Mouse (Mus musculus): Measurements from ENCODE around the gene Gm2663. TPM values are rescaled to one million over a fixed set of nuclear protein-coding genes. Genes with fewer than 3 reads are reported as not detected.
"Not testable (repeated sequence)": the region's sequence is repeated elsewhere in the genome, so short reads cannot be mapped to it uniquely, and the experiment has no call there.

The Gm2663 gene
- not detected in 2 replicates for polyA plus RNA-seq (2012; ENCODE audit: insufficient read depth, insufficient read length, low replicate concordance, missing spikeins)

GRCm38 (mm10) chr6:40999379-40999778 is at the start of gene Gm2663:
TSS of gene Gm2663 (minus strand) at chr6:40999479.
- H3K27ac ChIP-seq (ENCODE audit: insufficient read depth, low read depth, low read length); H3K4me3 ChIP-seq (ENCODE audit: insufficient read depth, low read depth, low read length); H3K4me1 ChIP-seq (ENCODE audit: control insufficient read depth, insufficient read depth, low read length): not testable (repeated sequence)

GRCm38 (mm10) chr6:41048602-41049001 is 49.3 kb upstream of the Gm2663 start:
- Histone ChIP-seq H3K27ac (ENCODE audit: insufficient read depth, low read depth, low read length) (no peak overlapping the region), H3K4me3 (ENCODE audit: insufficient read depth, low read depth, low read length) (no peak overlapping the region), H3K4me1 (ENCODE audit: control insufficient read depth, insufficient read depth, low read length) (no peaks in the 10 kb centered on the region)
- TF ChIP-seq CTCF (IDR thresholded peaks at IDR 0.05; ENCODE audit: insufficient read depth, low read depth, low read length), result no peak
- no peak for TF ChIP-seq POLR2A (IDR thresholded peaks at IDR 0.05; ENCODE audit: insufficient read depth, low read depth, low read length)
- WGBS, result 78% methylated on average over 1 of the region's 1 CpGs

GRCm38 (mm10) chr6:41047961-41048360 is 48.7 kb upstream of the Gm2663 start:
- H3K4me1 ChIP-seq (ENCODE audit: control insufficient read depth, insufficient read depth, low read length), result no peaks in the 10 kb centered on the region
- H3K4me3 ChIP-seq (ENCODE audit: insufficient read depth, low read depth, low read length), result no peak overlapping the region
- H3K27ac ChIP-seq (ENCODE audit: insufficient read depth, low read depth, low read length), result no peak overlapping the region
- no peak for TF ChIP-seq CTCF (IDR thresholded peaks at IDR 0.05; ENCODE audit: insufficient read depth, low read depth, low read length)
- TF ChIP-seq POLR2A (IDR thresholded peaks at IDR 0.05; ENCODE audit: insufficient read depth, low read depth, low read length), result no peak
- WGBS, result 73% methylated on average over 1 of the region's 1 CpGs

GRCm38 (mm10) chr6:41047202-41047601 is 47.9 kb upstream of the Gm2663 start:
- WGBS, result 83% methylated on average over 1 of the region's 1 CpGs
- no peaks in the 10 kb centered on the region for H3K4me1 ChIP-seq (ENCODE audit: control insufficient read depth, insufficient read depth, low read length)
- no peak overlapping the region for H3K4me3 ChIP-seq (ENCODE audit: insufficient read depth, low read depth, low read length)
- TF ChIP-seq POLR2A (IDR thresholded peaks at IDR 0.05; ENCODE audit: insufficient read depth, low read depth, low read length) (no peak), CTCF (IDR thresholded peaks at IDR 0.05; ENCODE audit: insufficient read depth, low read depth, low read length) (no peak)
- H3K27ac ChIP-seq (ENCODE audit: insufficient read depth, low read depth, low read length), result no peak overlapping the region

GRCm38 (mm10) chr6:41046553-41046952 is 47.3 kb upstream of the Gm2663 start:
- TF ChIP-seq POLR2A (IDR thresholded peaks at IDR 0.05; ENCODE audit: insufficient read depth, low read depth, low read length) (no peak), CTCF (IDR thresholded peaks at IDR 0.05; ENCODE audit: insufficient read depth, low read depth, low read length) (no peak)
- Histone ChIP-seq H3K4me1 (ENCODE audit: control insufficient read depth, insufficient read depth, low read length) (no peaks in the 10 kb centered on the region), H3K4me3 (ENCODE audit: insufficient read depth, low read depth, low read length) (no peak overlapping the region), H3K27ac (ENCODE audit: insufficient read depth, low read depth, low read length) (no peak overlapping the region)
- WGBS, result 59% methylated on average over 2 of the region's 2 CpGs

GRCm38 (mm10) chr6:41044753-41045152 is 45.5 kb upstream of the Gm2663 start:
- no peaks in the 10 kb centered on the region for H3K4me1 ChIP-seq (ENCODE audit: control insufficient read depth, insufficient read depth, low read length)
- TF ChIP-seq CTCF (IDR thresholded peaks at IDR 0.05; ENCODE audit: insufficient read depth, low read depth, low read length), result no peak
- TF ChIP-seq POLR2A (IDR thresholded peaks at IDR 0.05; ENCODE audit: insufficient read depth, low read depth, low read length), result no peak
- no peak overlapping the region for H3K27ac ChIP-seq (ENCODE audit: insufficient read depth, low read depth, low read length)
- 83% methylated on average over 1 of the region's 1 CpGs for WGBS
- no peak overlapping the region for H3K4me3 ChIP-seq (ENCODE audit: insufficient read depth, low read depth, low read length)

GRCm38 (mm10) chr6:41044314-41044713 is 45.0 kb upstream of the Gm2663 start:
- Histone ChIP-seq H3K27ac (ENCODE audit: insufficient read depth, low read depth, low read length) (no peak overlapping the region), H3K4me3 (ENCODE audit: insufficient read depth, low read depth, low read length) (no peak overlapping the region), H3K4me1 (ENCODE audit: control insufficient read depth, insufficient read depth, low read length) (no peaks in the 10 kb centered on the region)
- TF ChIP-seq CTCF (IDR thresholded peaks at IDR 0.05; ENCODE audit: insufficient read depth, low read depth, low read length), result no peak
- TF ChIP-seq POLR2A (IDR thresholded peaks at IDR 0.05; ENCODE audit: insufficient read depth, low read depth, low read length), result no peak
- 66% methylated on average over 1 of the region's 1 CpGs for WGBS

GRCm38 (mm10) chr6:41035409-41035808 is 36.1 kb upstream of the Gm2663 start, which contains the start of gene 2210010C04Rik:
TSS of gene 2210010C04Rik (minus strand) at chr6:41035509.
- no peak within 1 kb of the TSS for H3K27ac ChIP-seq (ENCODE audit: insufficient read depth, low read depth, low read length)
- TF ChIP-seq CTCF (IDR thresholded peaks at IDR 0.05; ENCODE audit: insufficient read depth, low read depth, low read length), result no peak
- no peak for TF ChIP-seq POLR2A (IDR thresholded peaks at IDR 0.05; ENCODE audit: insufficient read depth, low read depth, low read length)
- H3K4me1 ChIP-seq (ENCODE audit: control insufficient read depth, insufficient read depth, low read length), result no peaks in the 10 kb centered on the region
- no peak within 1 kb of the TSS for H3K4me3 ChIP-seq (ENCODE audit: insufficient read depth, low read depth, low read length)

- 84% methylated on average over 6 of the region's 6 CpGs for WGBS
- TF ChIP-seq CTCF (IDR thresholded peaks at IDR 0.05; ENCODE audit: insufficient read depth, low read depth, low read length) (no peak), POLR2A (IDR thresholded peaks at IDR 0.05; ENCODE audit: insufficient read depth, low read depth, low read length) (no peak)
These were observed 33.5 kb upstream of the Gm2663 start for GRCm38 (mm10) chr6:41032802-41033201.

GRCm38 (mm10) chr6:41032231-41032630 is 33.0 kb upstream of the Gm2663 start:
- no peak for TF ChIP-seq CTCF (IDR thresholded peaks at IDR 0.05; ENCODE audit: insufficient read depth, low read depth, low read length)
- WGBS, result 86% methylated on average over 3 of the region's 3 CpGs
- Histone ChIP-seq H3K4me1 (ENCODE audit: control insufficient read depth, insufficient read depth, low read length) (no peaks in the 10 kb centered on the region), H3K4me3 (ENCODE audit: insufficient read depth, low read depth, low read length) (no peak overlapping the region), H3K27ac (ENCODE audit: insufficient read depth, low read depth, low read length) (no peak overlapping the region)

More at GRCm38 (mm10) chr6:41032802-41033201, 33.5 kb upstream of the Gm2663 start:
- H3K27ac ChIP-seq (ENCODE audit: insufficient read depth, low read depth, low read length), result no peak overlapping the region
- no peaks in the 10 kb centered on the region for H3K4me1 ChIP-seq (ENCODE audit: control insufficient read depth, insufficient read depth, low read length)
- H3K4me3 ChIP-seq (ENCODE audit: insufficient read depth, low read depth, low read length), result no peak overlapping the region
